Comparison of ENCODE assay signal across 23 mouse cellular contexts in genomic region chr9:25455027-25455426, GRCm38 (mm10).
"Had no signal": no experiment of that assay in that cellular context is flagged by ENCODE, and none has a peak within 500 bp of the region (broad histone marks: within the 10 kb centered on the region; RNA-seq: fewer than 3 reads in every experiment).

No protein-coding gene starts in this region.

- H3K27ac ChIP-seq: intestine, embryonic 15.5 days; layer of hippocampus, adult 2 months; limb, embryonic 10.5 days; limb, embryonic 13.5 days; liver, embryonic 15.5 days; midbrain, embryonic 10.5 days; midbrain, embryonic 13.5 days; neural tube, embryonic 13.5 days had no signal

- H3K27me3 ChIP-seq: intestine, embryonic 15.5 days; limb, embryonic 13.5 days; liver, embryonic 15.5 days; megakaryocyte, embryonic 14.5 days; midbrain, embryonic 13.5 days; neural tube, embryonic 13.5 days had no signal

- DNase-seq: kidney, adult 18-20 months; kidney, adult 9 months; kidney, postnatal 14 days; kidney, postnatal 4 days; layer of hippocampus, adult 9-11 months; lung, adult 2 months; retina, postnatal 1 day; right cerebral cortex, postnatal 25 days; spleen, adult 18-20 months; thymus, adult 18-20 months; thymus, postnatal 36 days had no signal

- ATAC-seq: intestine, embryonic 15.5 days; midbrain, embryonic 13.5 days; midbrain, embryonic 16.5 days had no signal

- H3K4me2 ChIP-seq: intestine, embryonic 15.5 days; limb, embryonic 13.5 days; liver, embryonic 11.5 days; liver, embryonic 15.5 days; midbrain, embryonic 13.5 days; neural tube, embryonic 13.5 days had no signal

- H3K36me3 ChIP-seq: intestine, embryonic 15.5 days; limb, embryonic 10.5 days; limb, embryonic 13.5 days; liver, embryonic 15.5 days; midbrain, embryonic 10.5 days; midbrain, embryonic 13.5 days; neural tube, embryonic 13.5 days had no signal

- H3K4me3 ChIP-seq: intestine, embryonic 15.5 days; layer of hippocampus, adult 2 months; limb, embryonic 10.5 days; limb, embryonic 13.5 days; liver, embryonic 15.5 days; megakaryocyte, embryonic 14.5 days; midbrain, embryonic 10.5 days; midbrain, embryonic 13.5 days; myocyte; neural tube, embryonic 13.5 days had no signal

- H3K9me3 ChIP-seq: intestine, embryonic 15.5 days; limb, embryonic 10.5 days; liver, embryonic 15.5 days; midbrain, embryonic 10.5 days; midbrain, embryonic 13.5 days; neural tube, embryonic 13.5 days had no signal

- H3K4me1 ChIP-seq: intestine, embryonic 15.5 days; limb, embryonic 10.5 days; limb, embryonic 13.5 days; liver, embryonic 15.5 days; megakaryocyte, embryonic 14.5 days; midbrain, embryonic 10.5 days; midbrain, embryonic 13.5 days; neural tube, embryonic 13.5 days had no signal

- H3K9ac ChIP-seq: intestine, embryonic 15.5 days; limb, embryonic 13.5 days; liver, embryonic 15.5 days; midbrain, embryonic 13.5 days; neural tube, embryonic 13.5 days had no signal
